Mouse (Mus musculus) MEL (cell line): ENCODE data around the gene Vav3. TPM values are rescaled to one million over a fixed set of nuclear protein-coding genes. Genes with fewer than 3 reads are reported as not detected.
A peak's percentile ranks its signal among the peaks of the same experiment; 100 is the strongest.

ENCODE experiments used
- DNase-seq: peaks from one replicate; pipeline ENCODE4 v3.0.0; 2011; ENCODE audit warnings: low read depth, low spot score
- H3K27ac ChIP-seq: 2 replicates; pipeline ENCODE4 v1.5.1; 2012; ENCODE audit warnings: low read depth, mild to moderate bottlenecking, control low read depth, low read length, moderate library complexity; ENCODE audit not compliant: control insufficient read depth
- H3K27me3 ChIP-seq, 2 experiments: fragments of 150-350 bp in 1 of 2; sonication (generic) in 1 of 2; 2 replicates each; pipeline ENCODE4 v1.6.1; 2012; ENCODE audit warnings: low read length in 2 of 2, mild to moderate bottlenecking in 2 of 2, improper control_type of control experiment in 1 of 2, moderate library complexity in 1 of 2; ENCODE audit not compliant: insufficient read depth in 2 of 2, control insufficient read depth in 1 of 2
- H3K36me3 ChIP-seq, 2 experiments: 2 replicates each; pipeline ENCODE4 v1.6.1; 2012 to 2014; ENCODE audit warnings: low read length in 2 of 2, improper control_type of control experiment in 1 of 2, inconsistent platforms in 1 of 2, mild to moderate bottlenecking in 1 of 2; ENCODE audit not compliant: insufficient read depth in 2 of 2, control insufficient read depth in 1 of 2
- H3K4me1 ChIP-seq, 2 experiments: fragments of 150-350 bp in 1 of 2; sonication (generic) in 1 of 2; 2 replicates each; pipeline ENCODE4 v1.6.1; 2012; ENCODE audit warnings: low read length in 2 of 2, improper control_type of control experiment in 1 of 2, mild to moderate bottlenecking in 1 of 2; ENCODE audit not compliant: insufficient read depth in 2 of 2, control insufficient read depth in 1 of 2
- H3K4me3 ChIP-seq, 2 experiments: fragments of 150-350 bp in 1 of 2; sonication (generic) in 1 of 2; 2 replicates each; pipeline ENCODE4 v1.5.1; 2012; ENCODE audit warnings: low read depth in 2 of 2, low read length in 2 of 2, mild to moderate bottlenecking in 2 of 2, moderate library complexity in 2 of 2, control low read depth in 1 of 2, improper control_type of control experiment in 1 of 2; ENCODE audit not compliant: control insufficient read depth in 1 of 2, insufficient read depth in 1 of 2
- H3K79me2 ChIP-seq: 2 replicates; pipeline ENCODE4 v1.6.1; 2012; ENCODE audit warnings: mild to moderate bottlenecking, low read length, moderate library complexity; ENCODE audit not compliant: control insufficient read depth, poor library complexity, insufficient read depth
- H3K9ac ChIP-seq: 2 replicates; pipeline ENCODE4 v1.6.1; 2012; ENCODE audit warnings: low read depth, mild to moderate bottlenecking, control low read depth, low read length, moderate library complexity; ENCODE audit not compliant: control insufficient read depth, poor library complexity, severe bottlenecking
- H3K9me3 ChIP-seq: fragments of 150-350 bp; sonication (generic); replicated peaks from 2 replicates; pipeline ENCODE4 v1.6.1; 2012; ENCODE audit warnings: mild to moderate bottlenecking, low read length, improper control_type of control experiment, moderate library complexity; ENCODE audit not compliant: insufficient read depth
- BHLHE40 ChIP-seq: IDR thresholded peaks from 2 replicates; pipeline ENCODE4 v1.6.1; 2012; ENCODE audit warnings: low read depth, mild to moderate bottlenecking, inconsistent platforms, low read length, improper control_type of control experiment, borderline replicate concordance
- CTCF ChIP-seq, 3 experiments: IDR thresholded peaks in 2 of 3; conservative IDR thresholded peaks in 1 of 3; 2 replicates each; pipeline ENCODE4 v1.5.1; 2011 to 2012; ENCODE audit warnings: low read length in 3 of 3, low read depth in 2 of 3, mild to moderate bottlenecking in 2 of 3, improper control_type of control experiment in 1 of 3, inconsistent platforms in 1 of 3, mixed read lengths in 1 of 3, moderate library complexity in 1 of 3; ENCODE audit not compliant: control insufficient read depth in 1 of 3, insufficient read depth in 1 of 3, poor library complexity in 1 of 3, severe bottlenecking in 1 of 3
- E2F4 ChIP-seq: IDR thresholded peaks from 2 replicates; pipeline ENCODE4 v1.6.1; 2011; ENCODE audit warnings: low read depth, low read length, improper control_type of control experiment, borderline replicate concordance
- EP300 ChIP-seq, 2 experiments: IDR thresholded peaks; 2 replicates each; pipeline ENCODE4 v1.6.1; 2011; ENCODE audit warnings: improper control_type of control experiment in 2 of 2, low read length in 2 of 2, low read depth in 1 of 2, mild to moderate bottlenecking in 1 of 2
- ETS1 ChIP-seq: IDR thresholded peaks from 2 replicates; pipeline ENCODE4 v1.6.1; 2012; ENCODE audit warnings: low read depth, mild to moderate bottlenecking, inconsistent platforms, low read length, improper control_type of control experiment, moderate library complexity
- GATA1 ChIP-seq: IDR thresholded peaks from 2 replicates; pipeline ENCODE4 v1.6.1; 2011; ENCODE audit warnings: low read depth, low read length, improper control_type of control experiment
- HCFC1 ChIP-seq: IDR thresholded peaks from 2 replicates; pipeline ENCODE4 v1.6.1; 2012; ENCODE audit warnings: low read depth, mild to moderate bottlenecking, inconsistent platforms, low read length, improper control_type of control experiment, moderate library complexity
- JUND ChIP-seq: IDR thresholded peaks from 2 replicates; pipeline ENCODE4 v1.6.1; 2011; ENCODE audit warnings: low read depth, mild to moderate bottlenecking, improper control_type of control experiment, low read length
- KAT2A ChIP-seq: conservative IDR thresholded peaks from 2 replicates; pipeline ENCODE4 v1.6.1; 2012; ENCODE audit warnings: low read depth, low read length, improper control_type of control experiment, inconsistent platforms
- MAFK ChIP-seq: IDR thresholded peaks from 2 replicates; pipeline ENCODE4 v1.6.1; 2011; ENCODE audit warnings: low read depth, mild to moderate bottlenecking, low read length, improper control_type of control experiment, borderline replicate concordance
- MAX ChIP-seq: IDR thresholded peaks from 2 replicates; pipeline ENCODE4 v1.6.1; 2011; ENCODE audit warnings: low read length, improper control_type of control experiment
- MEF2A ChIP-seq: IDR thresholded peaks from 2 replicates; pipeline ENCODE4 v1.6.1; 2014; ENCODE audit warnings: low read depth, mild to moderate bottlenecking, inconsistent platforms, low read length, improper control_type of control experiment; ENCODE audit not compliant: poor library complexity, insufficient replicate concordance, severe bottlenecking; ENCODE audit errors: extremely low read depth
- MXI1 ChIP-seq: IDR thresholded peaks from 2 replicates; pipeline ENCODE4 v1.6.1; 2011; ENCODE audit warnings: mild to moderate bottlenecking, low read depth, low read length, improper control_type of control experiment
- NRF1 ChIP-seq: IDR thresholded peaks from 2 replicates; pipeline ENCODE4 v1.6.1; 2014; ENCODE audit warnings: low read depth, mild to moderate bottlenecking, inconsistent platforms, low read length, improper control_type of control experiment, moderate library complexity; ENCODE audit not compliant: poor library complexity, insufficient read depth, severe bottlenecking
- POLR2AphosphoS2 ChIP-seq: IDR thresholded peaks from 2 replicates; pipeline ENCODE4 v1.6.1; 2011; ENCODE audit warnings: low read length, improper control_type of control experiment
- POLR2AphosphoS5 ChIP-seq: IDR thresholded peaks from 2 replicates; pipeline ENCODE4 v1.6.1; 2012; ENCODE audit warnings: low read depth, borderline replicate concordance, mild to moderate bottlenecking, inconsistent platforms, low read length, moderate library complexity, mixed read lengths
- RCOR1 ChIP-seq: IDR thresholded peaks from 2 replicates; pipeline ENCODE4 v1.6.1; 2012; ENCODE audit warnings: low read depth, mild to moderate bottlenecking, inconsistent platforms, low read length, improper control_type of control experiment
- SIN3A ChIP-seq: IDR thresholded peaks from 2 replicates; pipeline ENCODE4 v1.6.1; 2012; ENCODE audit warnings: low read length, improper control_type of control experiment, inconsistent platforms
- TBP ChIP-seq: IDR thresholded peaks from 2 replicates; pipeline ENCODE4 v1.8.0; 2011; ENCODE audit warnings: low read depth, low read length, improper control_type of control experiment
- TCF12 ChIP-seq: IDR thresholded peaks from 2 replicates; pipeline ENCODE4 v1.6.1; 2014; ENCODE audit warnings: low read depth, mild to moderate bottlenecking, inconsistent platforms, low read length, improper control_type of control experiment, moderate library complexity
- UBTF ChIP-seq: IDR thresholded peaks from 2 replicates; pipeline ENCODE4 v1.6.1; 2012; ENCODE audit warnings: low read depth, mild to moderate bottlenecking, inconsistent platforms, low read length, improper control_type of control experiment, moderate library complexity, borderline replicate concordance; ENCODE audit not compliant: insufficient read depth
- ZKSCAN1 ChIP-seq: IDR thresholded peaks from 2 replicates; pipeline ENCODE4 v1.6.1; 2012; ENCODE audit warnings: low read depth, mild to moderate bottlenecking, inconsistent platforms, low read length, improper control_type of control experiment, moderate library complexity
- ZNF384 ChIP-seq: IDR thresholded peaks from 2 replicates; pipeline ENCODE4 v1.6.1; 2012; ENCODE audit warnings: low read depth, mild to moderate bottlenecking, inconsistent platforms, low read length, improper control_type of control experiment
- polyA plus RNA-seq, 2 experiments: library from polyadenylated mRNA; stranded (reverse) in 1 of 2; unstranded in 1 of 2; fragments of >175 nt in 1 of 2; fragments of >200 nt in 1 of 2; gene quantifications; 2 replicates each; pipeline versions ENCODE4 v1.2.1 to v1.2.4; 2012; ENCODE audit warnings: low replicate concordance in 2 of 2, low read depth in 1 of 2; ENCODE audit not compliant: insufficient read length in 2 of 2, insufficient read depth in 1 of 2, missing spikeins in 1 of 2
- total RNA-seq: library from RNA; depleted of rRNA; stranded (reverse); fragments of 300-350 nt; gene quantifications from 2 replicates; pipeline ENCODE4 v1.2.3, GENCODE M21; 2012

Gene Vav3
- total and polyA plus RNA-seq, 3 experiments = not detected

DNA sequence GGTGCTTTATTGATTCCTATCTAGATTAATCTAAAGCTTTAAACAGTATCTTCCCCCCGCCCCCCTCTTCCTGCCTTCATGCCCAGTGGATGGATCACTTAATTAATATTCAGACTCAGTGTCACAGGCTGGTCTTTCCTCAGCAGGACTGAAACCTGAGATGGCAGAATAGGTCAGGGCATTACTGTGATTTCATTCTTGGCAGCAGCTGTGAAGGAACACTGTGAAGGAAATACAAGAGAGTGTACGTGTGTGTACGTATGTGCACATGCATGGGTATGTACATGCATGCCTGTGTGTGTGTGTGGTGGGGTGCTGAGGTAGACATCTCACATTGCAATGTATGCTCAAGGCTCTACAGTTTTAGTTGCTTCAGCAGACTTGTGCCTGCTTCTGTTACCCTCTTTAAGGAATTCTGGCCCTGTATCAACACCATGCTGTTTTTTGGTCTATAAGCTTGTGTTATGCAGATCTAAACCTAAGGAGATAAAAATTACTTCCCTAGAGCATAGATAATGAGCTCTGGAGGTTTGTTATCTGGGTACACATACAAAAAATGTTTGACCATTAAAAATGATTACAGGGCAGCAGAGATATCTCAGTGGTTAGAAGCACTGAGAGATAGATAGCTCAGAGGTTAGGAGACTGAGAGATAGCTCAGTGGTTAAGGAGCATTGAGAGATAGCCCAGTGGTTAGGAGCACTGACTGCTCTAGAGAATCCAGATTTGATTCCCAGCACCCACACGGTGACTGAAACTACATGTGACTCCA, 41.0 kb upstream of the Vav3 start:
- H3K36me3 ChIP-seq = peaks cover 0 to 5% of the 10 kb centered on the region in 2 experiments; a peak in 2 of 4 replicates
- H3K4me1 ChIP-seq = peaks cover 0 to 7% of the 10 kb centered on the region in 2 experiments; a peak in 2 of 4 replicates
- H3K27ac ChIP-seq = no peak overlapping the region
- no peaks in the 10 kb centered on the region for H3K27me3 ChIP-seq
- TF ChIP-seq ZNF384 (peak; percentile 50; the same call in 1 of the 2 replicates), NRF1 (no peak), MAX (0 out of 2 replicates have a peak, but pooled peaks have one; percentile 21), MEF2A (no peak), CTCF (IDR thresholded peaks at IDR 0.05 in 2 of 3, conservative IDR thresholded peaks at IDR 0.05 in 1 of 3; ENCODE audit: control insufficient read depth in 1 of 3, insufficient read depth in 1 of 3, low read depth in 2 of 3, low read length in 3 of 3, poor library complexity in 1 of 3, severe bottlenecking in 1 of 3) (no peak), TCF12 (peak; percentile 92), EP300 (IDR thresholded peaks at IDR 0.05; ENCODE audit: low read depth in 1 of 2, low read length in 2 of 2) (peak; percentile 88), POLR2AphosphoS5 (no peak), ZKSCAN1 (no peak), HCFC1 (no peak), POLR2AphosphoS2 (no peak), SIN3A (peak; percentile 46), MXI1 (no peak; the same call in 1 of the 2 replicates), E2F4 (no peak), ETS1 (peak; percentile 73), GATA1 (peak; percentile 87), TBP (no peak), MAFK (peak; percentile 77), RCOR1 (peak; percentile 96), JUND (no peak), KAT2A (no peak), BHLHE40 (no peak), UBTF (no peak)
- TF ChIP-seq, all 39 proteins: peak for 9
- Histone ChIP-seq H3K4me3 (no peak overlapping the region), H3K9me3 (no peaks in the 10 kb centered on the region), H3K79me2 (no peaks in the 10 kb centered on the region), H3K9ac (no peak overlapping the region)
- DNase-seq = peak; percentile 36
